Mouse (Mus musculus) MEL (cell line): ENCODE measurements around the gene Hesx1. TPM values are rescaled to one million over a fixed set of nuclear protein-coding genes. Genes with fewer than 3 reads are reported as not detected.
A peak's percentile ranks its signal among the peaks of the same experiment; 100 is the strongest.

Experiments used
- DNase-seq: peaks from one replicate; pipeline ENCODE4 v3.0.0; 2011; ENCODE audit warnings: low read depth, low spot score
- H3K27ac ChIP-seq: 2 replicates; pipeline ENCODE4 v1.5.1; 2012; ENCODE audit warnings: low read depth, mild to moderate bottlenecking, control low read depth, low read length, moderate library complexity; ENCODE audit not compliant: control insufficient read depth
- H3K27me3 ChIP-seq, 2 experiments: fragments of 150-350 bp in 1 of 2; sonication (generic) in 1 of 2; 2 replicates each; pipeline ENCODE4 v1.6.1; 2012; ENCODE audit warnings: low read length in 2 of 2, mild to moderate bottlenecking in 2 of 2, improper control_type of control experiment in 1 of 2, moderate library complexity in 1 of 2; ENCODE audit not compliant: insufficient read depth in 2 of 2, control insufficient read depth in 1 of 2
- H3K36me3 ChIP-seq, 2 experiments: 2 replicates each; pipeline ENCODE4 v1.6.1; 2012 to 2014; ENCODE audit warnings: low read length in 2 of 2, improper control_type of control experiment in 1 of 2, inconsistent platforms in 1 of 2, mild to moderate bottlenecking in 1 of 2; ENCODE audit not compliant: insufficient read depth in 2 of 2, control insufficient read depth in 1 of 2
- H3K4me1 ChIP-seq, 2 experiments: fragments of 150-350 bp in 1 of 2; sonication (generic) in 1 of 2; 2 replicates each; pipeline ENCODE4 v1.6.1; 2012; ENCODE audit warnings: low read length in 2 of 2, improper control_type of control experiment in 1 of 2, mild to moderate bottlenecking in 1 of 2; ENCODE audit not compliant: insufficient read depth in 2 of 2, control insufficient read depth in 1 of 2
- H3K4me3 ChIP-seq, 2 experiments: fragments of 150-350 bp in 1 of 2; sonication (generic) in 1 of 2; 2 replicates each; pipeline ENCODE4 v1.5.1; 2012; ENCODE audit warnings: low read depth in 2 of 2, low read length in 2 of 2, mild to moderate bottlenecking in 2 of 2, moderate library complexity in 2 of 2, control low read depth in 1 of 2, improper control_type of control experiment in 1 of 2; ENCODE audit not compliant: control insufficient read depth in 1 of 2, insufficient read depth in 1 of 2
- H3K79me2 ChIP-seq: 2 replicates; pipeline ENCODE4 v1.6.1; 2012; ENCODE audit warnings: mild to moderate bottlenecking, low read length, moderate library complexity; ENCODE audit not compliant: control insufficient read depth, poor library complexity, insufficient read depth
- H3K9ac ChIP-seq: 2 replicates; pipeline ENCODE4 v1.6.1; 2012; ENCODE audit warnings: low read depth, mild to moderate bottlenecking, control low read depth, low read length, moderate library complexity; ENCODE audit not compliant: control insufficient read depth, poor library complexity, severe bottlenecking
- H3K9me3 ChIP-seq: fragments of 150-350 bp; sonication (generic); replicated peaks from 2 replicates; pipeline ENCODE4 v1.6.1; 2012; ENCODE audit warnings: mild to moderate bottlenecking, low read length, improper control_type of control experiment, moderate library complexity; ENCODE audit not compliant: insufficient read depth
- CHD1 ChIP-seq: IDR thresholded peaks from 2 replicates; pipeline ENCODE4 v1.6.1; 2012; ENCODE audit warnings: low read depth, mild to moderate bottlenecking, inconsistent platforms, low read length, improper control_type of control experiment
- CTCF ChIP-seq, 3 experiments: IDR thresholded peaks in 2 of 3; conservative IDR thresholded peaks in 1 of 3; 2 replicates each; pipeline ENCODE4 v1.5.1; 2011 to 2012; ENCODE audit warnings: low read length in 3 of 3, low read depth in 2 of 3, mild to moderate bottlenecking in 2 of 3, improper control_type of control experiment in 1 of 3, inconsistent platforms in 1 of 3, mixed read lengths in 1 of 3, moderate library complexity in 1 of 3; ENCODE audit not compliant: control insufficient read depth in 1 of 3, insufficient read depth in 1 of 3, poor library complexity in 1 of 3, severe bottlenecking in 1 of 3
- ELF1 ChIP-seq: IDR thresholded peaks from 2 replicates; pipeline ENCODE4 v1.6.1; 2014; ENCODE audit warnings: low read depth, mild to moderate bottlenecking, inconsistent platforms, low read length, improper control_type of control experiment, moderate library complexity
- ETS1 ChIP-seq: IDR thresholded peaks from 2 replicates; pipeline ENCODE4 v1.6.1; 2012; ENCODE audit warnings: low read depth, mild to moderate bottlenecking, inconsistent platforms, low read length, improper control_type of control experiment, moderate library complexity
- JUND ChIP-seq: IDR thresholded peaks from 2 replicates; pipeline ENCODE4 v1.6.1; 2011; ENCODE audit warnings: low read depth, mild to moderate bottlenecking, improper control_type of control experiment, low read length
- MAX ChIP-seq: IDR thresholded peaks from 2 replicates; pipeline ENCODE4 v1.6.1; 2011; ENCODE audit warnings: low read length, improper control_type of control experiment
- NELFE ChIP-seq: IDR thresholded peaks from 2 replicates; pipeline ENCODE4 v1.6.1; 2011; ENCODE audit warnings: low read depth, low read length, improper control_type of control experiment
- NRF1 ChIP-seq: IDR thresholded peaks from 2 replicates; pipeline ENCODE4 v1.6.1; 2014; ENCODE audit warnings: low read depth, mild to moderate bottlenecking, inconsistent platforms, low read length, improper control_type of control experiment, moderate library complexity; ENCODE audit not compliant: poor library complexity, insufficient read depth, severe bottlenecking
- POLR2A ChIP-seq, 2 experiments: IDR thresholded peaks; 2 replicates each; pipeline ENCODE4 v1.6.1; 2011 to 2012; ENCODE audit warnings: low read length in 2 of 2, mild to moderate bottlenecking in 2 of 2, control low read depth in 1 of 2, improper control_type of control experiment in 1 of 2, low read depth in 1 of 2, moderate library complexity in 1 of 2; ENCODE audit not compliant: control insufficient read depth in 1 of 2, insufficient read depth in 1 of 2, poor library complexity in 1 of 2
- POLR2AphosphoS2 ChIP-seq: IDR thresholded peaks from 2 replicates; pipeline ENCODE4 v1.6.1; 2011; ENCODE audit warnings: low read length, improper control_type of control experiment
- POLR2AphosphoS5 ChIP-seq: IDR thresholded peaks from 2 replicates; pipeline ENCODE4 v1.6.1; 2012; ENCODE audit warnings: low read depth, borderline replicate concordance, mild to moderate bottlenecking, inconsistent platforms, low read length, moderate library complexity, mixed read lengths
- RAD21 ChIP-seq: IDR thresholded peaks from 2 replicates; pipeline ENCODE4 v1.6.1; 2011; ENCODE audit warnings: mild to moderate bottlenecking, low read depth, low read length, improper control_type of control experiment
- SMC3 ChIP-seq: IDR thresholded peaks from 2 replicates; pipeline ENCODE4 v1.6.1; 2011; ENCODE audit warnings: low read depth, low read length, improper control_type of control experiment
- TBP ChIP-seq: IDR thresholded peaks from 2 replicates; pipeline ENCODE4 v1.8.0; 2011; ENCODE audit warnings: low read depth, low read length, improper control_type of control experiment
- UBTF ChIP-seq: IDR thresholded peaks from 2 replicates; pipeline ENCODE4 v1.6.1; 2012; ENCODE audit warnings: low read depth, mild to moderate bottlenecking, inconsistent platforms, low read length, improper control_type of control experiment, moderate library complexity, borderline replicate concordance; ENCODE audit not compliant: insufficient read depth
- ZKSCAN1 ChIP-seq: IDR thresholded peaks from 2 replicates; pipeline ENCODE4 v1.6.1; 2012; ENCODE audit warnings: low read depth, mild to moderate bottlenecking, inconsistent platforms, low read length, improper control_type of control experiment, moderate library complexity
- ZMIZ1 ChIP-seq: IDR thresholded peaks from 2 replicates; pipeline ENCODE4 v1.6.1; 2012; ENCODE audit warnings: low read depth, mild to moderate bottlenecking, inconsistent platforms, low read length, improper control_type of control experiment, moderate library complexity
- ZNF384 ChIP-seq: IDR thresholded peaks from 2 replicates; pipeline ENCODE4 v1.6.1; 2012; ENCODE audit warnings: low read depth, mild to moderate bottlenecking, inconsistent platforms, low read length, improper control_type of control experiment
- polyA plus RNA-seq, 2 experiments: library from polyadenylated mRNA; stranded (reverse) in 1 of 2; unstranded in 1 of 2; fragments of >175 nt in 1 of 2; fragments of >200 nt in 1 of 2; gene quantifications; 2 replicates each; pipeline versions ENCODE4 v1.2.1 to v1.2.4; 2012; ENCODE audit warnings: low replicate concordance in 2 of 2, low read depth in 1 of 2; ENCODE audit not compliant: insufficient read length in 2 of 2, insufficient read depth in 1 of 2, missing spikeins in 1 of 2
- total RNA-seq: library from RNA; depleted of rRNA; stranded (reverse); fragments of 300-350 nt; gene quantifications from 2 replicates; pipeline ENCODE4 v1.2.3, GENCODE M21; 2012

Hesx1 gene
- total and polyA plus RNA-seq, 3 experiments = not detected

DNA sequence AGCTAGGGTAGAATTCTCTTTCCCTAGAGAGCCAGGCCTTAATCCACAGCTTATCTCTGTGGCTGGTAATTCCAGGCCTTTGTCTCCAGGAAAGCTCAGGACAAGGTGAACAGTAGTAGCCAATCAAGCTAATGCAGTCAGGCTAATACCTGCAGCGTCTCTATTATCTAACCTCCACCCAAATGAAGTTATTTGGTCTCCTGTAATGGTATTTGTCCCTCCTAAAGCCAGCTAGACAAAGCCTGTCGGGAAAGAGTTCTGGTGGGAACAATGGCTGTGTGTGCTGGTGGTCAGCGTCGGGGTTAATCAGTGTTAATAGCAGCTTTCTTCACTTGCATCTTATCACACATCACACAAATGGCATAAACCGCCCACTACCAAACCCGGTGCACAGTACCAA lies 11.7 kb downstream of the Hesx1 start:
- no peak for DNase-seq
- Histone ChIP-seq H3K9ac (no peak overlapping the region), H3K36me3 (no peaks in the 10 kb centered on the region), H3K4me1 (no peaks in the 10 kb centered on the region), H3K27me3 (peaks cover 0 to 13% of the 10 kb centered on the region in 2 experiments; a peak in 2 of 4 replicates), H3K79me2 (no peaks in the 10 kb centered on the region), H3K9me3 (no peaks in the 10 kb centered on the region), H3K27ac (no peak overlapping the region), H3K4me3 (no peak overlapping the region)
- no peak for TF ChIP-seq MAX
- TF ChIP-seq ZNF384 = no peak
- TF ChIP-seq ZMIZ1 = no peak
- TF ChIP-seq POLR2AphosphoS2 = no peak
- TF ChIP-seq ZKSCAN1 = no peak
- TF ChIP-seq POLR2AphosphoS5 = no peak
- no peak for TF ChIP-seq NELFE
- no peak for TF ChIP-seq POLR2A (IDR thresholded peaks at IDR 0.05; ENCODE audit: control insufficient read depth in 1 of 2, insufficient read depth in 1 of 2, low read depth in 1 of 2, low read length in 2 of 2, poor library complexity in 1 of 2)
- TF ChIP-seq CHD1 = no peak
- no peak for TF ChIP-seq NRF1
- TF ChIP-seq UBTF = no peak
- TF ChIP-seq JUND = no peak
- no peak for TF ChIP-seq ELF1
- TF ChIP-seq ETS1 = no peak
- TF ChIP-seq TBP = no peak
- no peak for TF ChIP-seq RAD21

DNA sequence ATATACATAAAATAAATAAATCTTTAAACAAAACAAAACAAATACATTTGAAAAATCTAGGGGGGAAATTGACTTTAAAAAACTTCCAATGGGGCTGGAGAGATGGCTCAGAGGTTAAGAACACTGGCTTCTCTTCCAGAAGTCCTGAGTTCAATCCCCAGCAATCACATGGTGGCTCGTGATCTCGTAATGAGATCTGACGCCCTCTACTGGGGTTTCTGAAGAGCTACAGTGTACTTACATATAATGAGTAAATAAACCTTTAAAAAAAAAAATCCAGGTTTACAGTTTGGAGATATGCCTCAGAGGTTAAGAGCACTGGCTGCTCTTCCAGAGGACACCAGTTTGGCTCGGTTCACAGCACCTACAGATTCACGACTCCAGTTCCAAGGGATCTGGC lies 17.3 kb downstream of the Hesx1 start:
- TF ChIP-seq ZMIZ1 = no peak
- TF ChIP-seq SMC3 = peak; percentile 36
- peak; percentile 3 to 31 (median 9); a peak in 3 of 6 replicates for TF ChIP-seq CTCF (IDR thresholded peaks at IDR 0.05 in 2 of 3, conservative IDR thresholded peaks at IDR 0.05 in 1 of 3; ENCODE audit: control insufficient read depth in 1 of 3, insufficient read depth in 1 of 3, low read depth in 2 of 3, low read length in 3 of 3, poor library complexity in 1 of 3, severe bottlenecking in 1 of 3)
- no peak for TF ChIP-seq ELF1
- TF ChIP-seq RAD21 = peak; percentile 13; the same call in 1 of the 2 replicates
- 0 out of 2 replicates have a peak, but pooled peaks have one; percentile 35 for TF ChIP-seq ZNF384
- TF ChIP-seq, all 39 proteins: peak for 4
- H3K4me1 ChIP-seq = no peaks in the 10 kb centered on the region
- H3K79me2 ChIP-seq = no peaks in the 10 kb centered on the region
- H3K36me3 ChIP-seq = no peaks in the 10 kb centered on the region
- no peaks in the 10 kb centered on the region for H3K9me3 ChIP-seq
- no peaks in the 10 kb centered on the region for H3K27me3 ChIP-seq
- H3K27ac ChIP-seq = no peak overlapping the region
- no peak overlapping the region for H3K9ac ChIP-seq
- H3K4me3 ChIP-seq = no peak overlapping the region
- DNase-seq = peak; percentile 29
